Mouse (Mus musculus) midbrain, embryonic 11.5 days (tissue): ENCODE measurements around the gene Zcchc12. TPM values are rescaled to one million over a fixed set of nuclear protein-coding genes. Genes with fewer than 3 reads are reported as not detected.

Experiments used
- ATAC-seq: fragments of 200-750 bp; cut with Nextera tagmentation; 2 replicates; pipeline ENCODE4 v1.8.0; 2017; ENCODE audit warnings: moderate TSS enrichment, moderate library complexity; ENCODE audit not compliant: low FRiP score
- DNase-seq: peaks from one replicate; pipeline ENCODE4 v3.0.0; 2015; ENCODE audit warnings: low spot score; ENCODE audit errors: missing footprints
- H3K27ac ChIP-seq: fragments of 300-500 bp; sonication (generic); 2 replicates; pipeline ENCODE4 v1.5.1; 2014; ENCODE audit warnings: low read depth, low read length
- H3K27me3 ChIP-seq: fragments of 300-500 bp; sonication (generic); 2 replicates; pipeline ENCODE4 v1.6.1; 2014; ENCODE audit warnings: mild to moderate bottlenecking, low read length, moderate library complexity, mixed read lengths; ENCODE audit not compliant: control insufficient read depth, insufficient read depth
- H3K36me3 ChIP-seq: fragments of 300-500 bp; sonication (generic); 2 replicates; pipeline ENCODE4 v1.6.1; 2014; ENCODE audit warnings: mild to moderate bottlenecking, low read length, moderate library complexity, mixed read lengths; ENCODE audit not compliant: control insufficient read depth, insufficient read depth
- H3K4me1 ChIP-seq: fragments of 300-500 bp; sonication (generic); 2 replicates; pipeline ENCODE4 v1.6.1; 2014; ENCODE audit warnings: low read length; ENCODE audit not compliant: control insufficient read depth, insufficient read depth
- H3K4me2 ChIP-seq: fragments of 300-500 bp; sonication (generic); 2 replicates; pipeline ENCODE4 v1.6.1; 2014; ENCODE audit warnings: mild to moderate bottlenecking, moderate library complexity
- H3K4me3 ChIP-seq: fragments of 300-500 bp; sonication (generic); 2 replicates; pipeline ENCODE4 v1.5.1; 2014; ENCODE audit warnings: low read depth, low read length
- H3K9ac ChIP-seq: fragments of 300-500 bp; sonication (generic); 2 replicates; pipeline ENCODE4 v1.6.1; 2014; ENCODE audit warnings: low read length
- H3K9me3 ChIP-seq: fragments of 300-500 bp; sonication (generic); 2 replicates; pipeline ENCODE4 v1.6.1; 2016; ENCODE audit warnings: low read length; ENCODE audit not compliant: control insufficient read depth
- WGBS: fragments of 180-500 bp; shearing (Covaris S2); extraction: QIAGEN DNeasy Blood & Tissue Kit; methylation state at CpG from one replicate; pipeline ENCODE4 v1.1.7; 2014; 5-methylcytosine and 5-hydroxymethylcytosine counted together
- polyA plus RNA-seq: library from polyadenylated mRNA; unstranded; fragments of >200 nt; fragmentation: Nextera tagmentation; extraction: Ambion mirVana; gene quantifications from 2 replicates; pipeline ENCODE4 v1.2.1, GENCODE M21; 2014

The Zcchc12 gene
- 46.7 and 50.7 TPM in 2 replicates for polyA plus RNA-seq

DNA sequence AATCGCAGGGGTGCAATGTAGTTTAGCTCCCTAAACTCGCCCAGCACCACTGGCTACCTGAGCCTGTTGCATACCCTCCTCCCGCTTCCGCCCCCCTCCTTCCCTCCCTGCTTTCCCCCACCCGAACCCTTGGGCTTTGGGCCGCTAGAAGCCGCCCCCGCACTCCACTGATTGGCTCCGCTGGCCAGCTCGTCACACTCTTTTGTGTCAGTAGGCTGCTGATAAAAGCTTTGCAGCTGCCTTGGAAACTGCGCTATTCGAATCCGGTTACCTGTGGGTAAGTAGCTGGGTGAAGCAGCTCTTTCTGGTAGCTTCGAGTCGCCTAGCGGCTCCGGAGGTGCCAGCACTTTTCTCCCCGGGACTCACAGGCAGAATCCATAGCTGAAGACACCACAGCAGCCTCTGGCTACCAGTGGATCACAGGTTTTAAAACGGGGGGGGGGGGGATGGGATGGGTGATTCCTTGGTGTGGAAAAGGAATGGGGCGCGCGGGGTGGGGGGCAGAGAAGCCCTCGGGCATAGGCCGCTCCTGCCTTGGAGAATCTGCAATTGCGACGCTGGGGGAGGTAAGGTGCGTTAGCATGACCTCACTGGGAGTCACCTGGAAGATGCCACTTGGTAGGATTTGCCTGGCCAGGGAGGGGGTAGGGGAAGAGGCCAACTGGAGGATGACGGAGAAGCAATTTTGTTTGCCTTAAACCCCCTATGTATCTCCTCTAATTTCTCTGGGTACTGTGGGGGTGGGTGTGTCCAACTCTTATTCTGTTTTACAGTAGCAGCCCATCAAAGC, at the start of gene Zcchc12:
Zcchc12 (plus strand) TSS at position 169 of the 790 bp plus-strand sequence.
- H3K27ac ChIP-seq = no peak within 1 kb of the TSS
- H3K4me3 ChIP-seq = peak within 1 kb of the TSS; percentile 23
- ATAC-seq (peak; percentile 69), DNase-seq (peak; percentile 89)
- H3K9me3 ChIP-seq = no peaks in the 10 kb centered on the region
- H3K4me2 ChIP-seq = peak within 1 kb of the TSS; percentile 41
- H3K4me1 ChIP-seq = peaks cover 3% of the 10 kb centered on the region; the same call in 1 of the 2 replicates
- H3K36me3 ChIP-seq = no peaks in the 10 kb centered on the region
- no peaks in the 10 kb centered on the region for H3K27me3 ChIP-seq
- 30% methylated on average over 26 of the region's 28 CpGs for WGBS
- no peak within 1 kb of the TSS for H3K9ac ChIP-seq

DNA sequence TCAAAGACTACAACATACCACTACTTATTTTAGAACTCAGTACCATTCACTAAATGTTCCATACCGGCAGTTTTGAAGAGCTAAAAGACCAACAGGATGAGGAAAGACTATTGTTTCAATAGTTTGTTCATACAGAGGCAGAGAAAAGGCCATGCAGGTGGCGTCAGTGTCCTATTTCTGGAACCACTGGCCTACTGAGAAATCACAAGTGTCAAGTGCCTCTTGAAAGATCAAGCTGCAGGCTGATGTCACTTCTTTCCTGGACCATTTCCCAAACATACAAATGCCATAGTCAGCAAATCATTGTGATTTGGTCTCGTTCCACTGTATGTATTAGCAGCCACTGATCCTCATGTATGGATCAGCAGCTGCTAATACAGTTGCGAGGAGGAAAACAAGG, 49.0 kb upstream of the Zcchc12 start:
- Histone ChIP-seq H3K9ac (no peak overlapping the region), H3K36me3 (no peaks in the 10 kb centered on the region), H3K4me2 (no peak overlapping the region), H3K27ac (no peak overlapping the region), H3K4me1 (no peaks in the 10 kb centered on the region), H3K27me3 (no peaks in the 10 kb centered on the region), H3K9me3 (no peaks in the 10 kb centered on the region), H3K4me3 (no peak overlapping the region)
- 67% methylated on average over 4 of the region's 4 CpGs for WGBS
- no peak for DNase-seq
- no peak for ATAC-seq

- Histone ChIP-seq H3K4me1 (no peaks in the 10 kb centered on the region), H3K9me3 (no peaks in the 10 kb centered on the region), H3K9ac (no peak overlapping the region), H3K27me3 (no peaks in the 10 kb centered on the region), H3K27ac (no peak overlapping the region), H3K4me3 (no peak overlapping the region), H3K4me2 (no peak overlapping the region), H3K36me3 (no peaks in the 10 kb centered on the region)
- ATAC-seq (no peak), DNase-seq (no peak)
These were observed 45.6 kb upstream of the Zcchc12 start for GRCm38 (mm10) chrX:36150100-36150499.

- Histone ChIP-seq H3K4me1 (0 out of 2 replicates have a peak, but pooled peaks cover 2% of the 10 kb centered on the region), H3K36me3 (no peaks in the 10 kb centered on the region), H3K4me2 (no peak overlapping the region), H3K27me3 (no peaks in the 10 kb centered on the region), H3K9me3 (no peaks in the 10 kb centered on the region), H3K27ac (no peak overlapping the region), H3K4me3 (no peak overlapping the region), H3K9ac (no peak overlapping the region)
- 83% methylated on average over 2 of the region's 2 CpGs for WGBS
- ATAC-seq (no peak), DNase-seq (no peak)
These were observed 39.0 kb upstream of the Zcchc12 start for GRCm38 (mm10) chrX:36156677-36157076.

GRCm38 (mm10) chrX:36161567-36161966, 34.1 kb upstream of the Zcchc12 start:
- 0 out of 2 replicates have a peak, but pooled peaks cover 2% of the 10 kb centered on the region for H3K4me1 ChIP-seq
- 26% methylated on average over 4 of the region's 4 CpGs for WGBS
- no peaks in the 10 kb centered on the region for H3K36me3 ChIP-seq
- DNase-seq = no peak
- no peak overlapping the region for H3K27ac ChIP-seq
- H3K4me3 ChIP-seq = no peak overlapping the region
- no peak overlapping the region for H3K4me2 ChIP-seq
- no peaks in the 10 kb centered on the region for H3K9me3 ChIP-seq
- H3K9ac ChIP-seq = no peak overlapping the region
- ATAC-seq = no peak
- no peaks in the 10 kb centered on the region for H3K27me3 ChIP-seq

DNA sequence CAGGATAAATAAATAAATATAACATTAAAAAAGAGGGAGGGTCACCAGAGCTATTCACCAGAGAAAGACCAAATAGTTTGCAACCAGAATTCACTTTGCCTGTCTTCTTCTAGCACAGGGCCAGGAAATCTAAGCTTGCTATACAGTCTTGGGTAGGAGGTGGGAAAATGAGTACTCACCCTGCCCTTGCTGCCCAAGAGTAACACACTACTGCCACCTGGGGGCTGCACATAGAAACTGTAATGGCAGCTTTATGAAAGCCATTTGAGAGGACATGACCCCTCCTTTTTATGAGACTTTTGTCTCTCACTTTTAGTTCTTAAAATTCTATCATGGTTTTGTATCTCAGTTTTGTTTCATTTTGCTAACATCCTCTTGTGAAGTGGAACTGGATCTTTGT, 12.1 kb upstream of the Zcchc12 start:
- no peak overlapping the region for H3K9ac ChIP-seq
- ATAC-seq (no peak), DNase-seq (no peak)
- no peaks in the 10 kb centered on the region for H3K36me3 ChIP-seq
- H3K27ac ChIP-seq = no peak overlapping the region
- H3K4me2 ChIP-seq = no peak overlapping the region
- H3K4me1 ChIP-seq = no peaks in the 10 kb centered on the region
- no peak overlapping the region for H3K4me3 ChIP-seq
- no peaks in the 10 kb centered on the region for H3K27me3 ChIP-seq
- no peaks in the 10 kb centered on the region for H3K9me3 ChIP-seq

GRCm38 (mm10) chrX:36186036-36186435, 9.7 kb upstream of the Zcchc12 start:
- Histone ChIP-seq H3K27me3 (no peaks in the 10 kb centered on the region), H3K4me1 (no peaks in the 10 kb centered on the region), H3K27ac (peak overlapping the region; percentile 35; the same call in 1 of the 2 replicates), H3K36me3 (no peaks in the 10 kb centered on the region), H3K9me3 (no peaks in the 10 kb centered on the region), H3K4me3 (no peak overlapping the region), H3K4me2 (no peak overlapping the region), H3K9ac (no peak overlapping the region)
- no peak for DNase-seq
- 0 out of 2 replicates have a peak, but pooled peaks have one; percentile 22 for ATAC-seq
- 59% methylated on average over 5 of the region's 5 CpGs for WGBS

DNA sequence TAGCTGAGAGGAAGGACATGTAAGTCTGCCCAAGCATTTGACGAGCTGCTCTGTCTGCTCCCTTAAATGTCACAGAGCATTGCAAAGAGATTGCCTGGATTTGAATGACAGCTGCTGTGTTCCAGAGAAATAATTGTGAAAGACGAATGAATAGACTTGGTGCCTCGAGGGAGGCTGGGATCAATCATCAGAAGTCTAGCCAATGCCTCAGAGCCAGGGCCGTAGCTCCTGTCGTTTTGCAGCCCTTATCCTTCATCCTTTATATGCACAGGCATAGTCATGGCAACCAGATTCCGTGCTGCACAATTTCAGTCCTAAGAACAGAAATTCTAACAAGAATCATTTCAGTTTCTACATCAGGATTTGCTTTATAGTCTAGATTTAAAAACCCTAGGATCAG, 9.3 kb upstream of the Zcchc12 start:
- peak; percentile 85 for ATAC-seq

DNA sequence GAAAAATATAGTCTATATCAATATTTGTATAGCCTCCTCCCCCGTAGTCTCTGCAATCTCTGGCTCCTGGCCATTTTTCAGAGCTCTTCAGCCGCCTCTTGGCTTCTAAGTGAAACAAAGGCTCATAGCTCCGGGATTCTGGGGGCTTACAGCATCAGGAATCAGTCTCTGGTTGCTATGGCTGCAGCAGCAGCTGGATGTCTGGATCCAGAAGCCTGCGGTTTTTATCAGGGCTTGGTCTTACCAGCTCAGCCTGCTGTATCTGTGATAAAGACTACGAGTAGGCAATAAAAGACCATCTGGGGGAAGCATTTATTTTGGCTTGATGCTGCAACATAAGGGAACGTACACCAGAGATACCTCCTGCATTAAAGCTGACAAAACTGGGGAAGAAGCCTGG, 1.8 kb upstream of the Zcchc12 start:
- Histone ChIP-seq H3K9me3 (no peaks in the 10 kb centered on the region), H3K9ac (no peak overlapping the region), H3K27ac (peak overlapping the region; percentile 16; the same call in 1 of the 2 replicates), H3K4me2 (no peak overlapping the region), H3K4me3 (no peak overlapping the region), H3K27me3 (no peaks in the 10 kb centered on the region), H3K36me3 (no peaks in the 10 kb centered on the region), H3K4me1 (peaks cover 3% of the 10 kb centered on the region; the same call in 1 of the 2 replicates)
- ATAC-seq = peak; percentile 51; the same call in 1 of the 2 replicates
- no peak for DNase-seq
- 18% methylated on average over 6 of the region's 6 CpGs for WGBS

More for the DNA sequence above, 9.3 kb upstream of the Zcchc12 start:
- no peak overlapping the region for H3K4me2 ChIP-seq
- no peaks in the 10 kb centered on the region for H3K36me3 ChIP-seq
- H3K9ac ChIP-seq = no peak overlapping the region
- no peaks in the 10 kb centered on the region for H3K9me3 ChIP-seq
- no peak for DNase-seq
- no peak overlapping the region for H3K4me3 ChIP-seq
- H3K27ac ChIP-seq = peak overlapping the region; percentile 35; the same call in 1 of the 2 replicates
- H3K4me1 ChIP-seq = no peaks in the 10 kb centered on the region
- WGBS = 38% methylated on average over 6 of the region's 6 CpGs
- H3K27me3 ChIP-seq = no peaks in the 10 kb centered on the region
